Comparison of ENCODE assay signal across 10 mouse cellular contexts in the genomic region with DNA sequence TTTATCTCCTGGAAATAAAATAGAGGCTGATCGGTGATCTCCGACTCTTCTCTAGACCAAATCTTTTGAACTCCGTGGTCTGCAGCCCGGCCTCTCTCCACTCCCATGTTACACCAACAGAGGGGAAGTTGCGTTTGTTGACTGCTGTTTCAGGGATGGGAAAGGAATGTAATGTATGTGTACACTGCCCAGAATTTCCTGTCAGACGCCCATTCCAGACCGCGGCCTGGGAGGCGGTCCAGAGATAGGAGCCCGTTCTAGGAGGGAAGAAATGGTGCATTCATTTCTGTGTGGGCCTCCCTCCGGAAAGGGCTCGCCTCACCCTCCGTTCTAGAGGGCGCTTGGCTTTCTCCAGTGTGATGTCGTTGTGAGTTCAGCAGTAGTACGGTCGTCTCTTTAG. TPM values are rescaled to one million over a fixed set of nuclear protein-coding genes. Genes with fewer than 3 reads are reported as not detected.
DNase-seq lines count a peak whose midpoint lies in the region; ATAC-seq and TF ChIP-seq lines count a peak whose summit lies in the region.
"Had no signal": no experiment of that assay in that cellular context is flagged by ENCODE, and none has a peak within 500 bp of the region (broad histone marks: within the 10 kb centered on the region; RNA-seq: fewer than 3 reads in every experiment).

No protein-coding gene starts in this region.

- intact Hi-C loops in left cerebral cortex, postnatal 4 days (cut with DNase I) = no loop called here

- 14% methylated on average over 17 of the region's 17 CpGs for WGBS in liver, embryonic 14.5 days (ENCODE audit: insufficient replicate concordance)
- WGBS in midbrain, postnatal 0 days = 90% methylated on average over 17 of the region's 17 CpGs

- no peak for TF ChIP-seq EP300 in liver, embryonic 14.5 days (IDR thresholded peaks at IDR 0.05; ENCODE audit: low read depth)

- no peaks in the 10 kb centered on the region for H3K36me3 ChIP-seq in testis, adult 2 months (ENCODE audit: control insufficient read depth, insufficient read depth, low read length)
- no peaks in the 10 kb centered on the region for H3K36me3 ChIP-seq in liver, embryonic 14.5 days (replicated peaks; ENCODE audit: control insufficient read depth, insufficient read depth, low read depth)
- H3K36me3 ChIP-seq in midbrain, postnatal 0 days (ENCODE audit: insufficient read depth, low read length) = no peaks in the 10 kb centered on the region
- H3K36me3 ChIP-seq: G1E; midbrain, embryonic 12.5 days had no signal

- peak; percentile 50 to 51; a peak in 3 of 4 replicates for ATAC-seq in hematopoietic stem cell, adult 5-6 weeks (replicated peaks in 1 of 2; ENCODE audit: insufficient read depth in 1 of 2, low FRiP score in 2 of 2, low TSS enrichment in 1 of 2, low read depth in 1 of 2, poor library complexity in 2 of 2, severe bottlenecking in 2 of 2)
- peak; percentile 40; the same call in 1 of the 2 replicates for ATAC-seq in liver, embryonic 14.5 days (ENCODE audit: insufficient read depth)
- no peak for ATAC-seq in midbrain, postnatal 0 days (ENCODE audit: low FRiP score)

- no peaks in the 10 kb centered on the region for H3K9me3 ChIP-seq in liver, embryonic 14.5 days (ENCODE audit: control insufficient read depth, low read length)
- H3K9me3 ChIP-seq in midbrain, postnatal 0 days (ENCODE audit: low read length) = no peaks in the 10 kb centered on the region
- H3K9me3 ChIP-seq: midbrain, embryonic 12.5 days had no signal

- TF ChIP-seq POLR2A in testis, adult 2 months (IDR thresholded peaks at IDR 0.05; ENCODE audit: control insufficient read depth, low read depth, low read length) = no peak

- H3K4me1 ChIP-seq in testis, adult 2 months (ENCODE audit: control insufficient read depth, insufficient read depth, low read length) = no peaks in the 10 kb centered on the region
- H3K4me1 ChIP-seq in liver, embryonic 14.5 days (replicated peaks; ENCODE audit: control insufficient read depth in 2 of 2, insufficient read depth in 2 of 2, low read length in 1 of 2) = peaks cover 0 to 25% of the 10 kb centered on the region in 2 experiments; a peak in 2 of 4 replicates
- no peaks in the 10 kb centered on the region for H3K4me1 ChIP-seq in midbrain, postnatal 0 days (ENCODE audit: insufficient read depth, low read length)

- no peak overlapping the region for H3K9ac ChIP-seq in liver, embryonic 14.5 days (replicated peaks)
- H3K9ac ChIP-seq in midbrain, postnatal 0 days (replicated peaks; ENCODE audit: low read length, poor library complexity, severe bottlenecking) = no peak overlapping the region
- H3K9ac ChIP-seq: midbrain, embryonic 12.5 days had no signal

- H3K4me2 ChIP-seq in liver, embryonic 14.5 days (ENCODE audit: low read depth) = peak overlapping the region; percentile 13; the same call in 1 of the 2 replicates
- no peak overlapping the region for H3K4me2 ChIP-seq in midbrain, postnatal 0 days (ENCODE audit: low read depth, low read length, poor library complexity, severe bottlenecking)
- H3K4me2 ChIP-seq: midbrain, embryonic 12.5 days had no signal

- H3K27ac ChIP-seq in testis, adult 2 months (ENCODE audit: control insufficient read depth, insufficient read depth, low read depth, low read length) = peak overlapping the region; percentile 33; the same call in 1 of the 2 replicates
- no peak overlapping the region for H3K27ac ChIP-seq in liver, embryonic 14.5 days
- H3K27ac ChIP-seq in midbrain, postnatal 0 days (ENCODE audit: low read depth, low read length) = no peak overlapping the region
- H3K27ac ChIP-seq: midbrain, embryonic 12.5 days had no signal

- TF ChIP-seq CTCF in testis, adult 2 months (IDR thresholded peaks at IDR 0.05; ENCODE audit: control insufficient read depth, insufficient read depth, insufficient replicate concordance, low read depth, low read length) = no peak
- no peak for TF ChIP-seq CTCF in liver, embryonic 14.5 days (IDR thresholded peaks at IDR 0.05; ENCODE audit: low read depth)
- no peak for TF ChIP-seq CTCF in midbrain, postnatal 0 days (IDR thresholded peaks at IDR 0.05)

- DNase-seq in testis, postnatal 14 days (ENCODE audit: low spot score) = no peak
- DNase-seq in liver, embryonic 14.5 days (ENCODE audit: low read depth in 3 of 3, low spot score in 3 of 3) = peak in 1 of 3 experiments; percentile 26
- peak; percentile 78 for DNase-seq in yolk sac, embryonic 10.5 days (ENCODE audit: low spot score)
- DNase-seq in midbrain, postnatal 0 days (ENCODE audit: low spot score) = no peak
- DNase-seq in layer of hippocampus, adult 9-11 months = no peak
- DNase-seq in left cerebral cortex, postnatal 4 days = no peak

- no peak overlapping the region for H3K4me3 ChIP-seq in testis, adult 2 months (ENCODE audit: control insufficient read depth, low read depth, low read length)
- no peak overlapping the region for H3K4me3 ChIP-seq in liver, embryonic 14.5 days (ENCODE audit: insufficient read depth in 1 of 2, low read depth in 2 of 2, low read length in 2 of 2)
- no peak overlapping the region for H3K4me3 ChIP-seq in midbrain, postnatal 0 days (ENCODE audit: low read depth, low read length)
- H3K4me3 ChIP-seq: midbrain, embryonic 12.5 days had no signal

- H3K27me3 ChIP-seq in testis, adult 2 months (ENCODE audit: control insufficient read depth, insufficient read depth, low read length) = no peaks in the 10 kb centered on the region
- H3K27me3 ChIP-seq in liver, embryonic 14.5 days (ENCODE audit: control insufficient read depth, insufficient read depth, low read length) = no peaks in the 10 kb centered on the region
- no peaks in the 10 kb centered on the region for H3K27me3 ChIP-seq in midbrain, postnatal 0 days (ENCODE audit: insufficient read depth, low read length)
- H3K27me3 ChIP-seq: midbrain, embryonic 12.5 days had no signal

RNA-seq across cellular contexts. Expression of gene Vill, which starts 50.3 kb away (rescaled TPM):
- 8.7 and 11.4 TPM in 2 replicates for polyA plus RNA-seq in testis, adult 2 months (2012; rRNA removed)
- 36.4 and 45.3 TPM in 2 replicates for total RNA-seq in hematopoietic stem cell, adult 5-6 weeks (2017)
- polyA plus RNA-seq in liver, embryonic 14.5 days (2012; rRNA removed) = 9.7 and 10.4 TPM in 2 replicates
- 7.4 and 8.4 TPM in 2 replicates for polyA plus RNA-seq in liver, embryonic 14.5 days (2014; fragmentation: Nextera tagmentation; extraction: Ambion mirVana)
- 2.8 and 10.5 TPM in 2 replicates for total RNA-seq in midbrain, postnatal 0 days (2014; rRNA removed)
- polyA plus RNA-seq in midbrain, postnatal 0 days (2015; fragmentation: Nextera tagmentation; extraction: Ambion mirVana) = 3.8 and 4.7 TPM in 2 replicates
- 1 to 10 TPM; 1.2 to 2.4 TPM for total RNA-seq in left cerebral cortex, postnatal 4 days (2021)
- total RNA-seq: G1E had no signal
- polyA plus RNA-seq: G1E had no signal
